Mouse (Mus musculus): Measurements from ENCODE around the gene Adat3.

GRCm38 (mm10) chr10:80656863-80657623 is 54.4 kb downstream of the Adat3 start, which contains the start of gene Btbd2:
- TF ChIP-seq CTCF (conservative IDR thresholded peaks at IDR 0.05; ENCODE audit: low read length) (no peak), POU5F1 (IDR thresholded peaks at IDR 0.05; ENCODE audit: borderline replicate concordance, low read length) (no peak)

All from E14TG2a.4 (cell line).